Mouse (Mus musculus): ENCODE results near the gene Gm20388. TPM values are rescaled to one million over a fixed set of nuclear protein-coding genes. Genes with fewer than 3 reads are reported as not detected.

Gene Gm20388
- total RNA-seq, 2 experiments from 2014 or later: 12.7 TPM; not detected in 1

- peak; percentile 81 to 84 for DNase-seq
These were observed 135.8 kb downstream of the Gm20388 start for GRCm38 (mm10) chr8:120046258-120047020.

- DNase-seq: no peak
These were observed 139.3 kb downstream of the Gm20388 start for GRCm38 (mm10) chr8:120049949-120050348.

GRCm38 (mm10) chr8:120050376-120050775, 139.7 kb downstream of the Gm20388 start:
- no peak for DNase-seq

GRCm38 (mm10) chr8:120051006-120051405, 140.4 kb downstream of the Gm20388 start:
- no peak for DNase-seq

GRCm38 (mm10) chr8:120051908-120052307, 141.3 kb downstream of the Gm20388 start:
- no peak for DNase-seq

DNA sequence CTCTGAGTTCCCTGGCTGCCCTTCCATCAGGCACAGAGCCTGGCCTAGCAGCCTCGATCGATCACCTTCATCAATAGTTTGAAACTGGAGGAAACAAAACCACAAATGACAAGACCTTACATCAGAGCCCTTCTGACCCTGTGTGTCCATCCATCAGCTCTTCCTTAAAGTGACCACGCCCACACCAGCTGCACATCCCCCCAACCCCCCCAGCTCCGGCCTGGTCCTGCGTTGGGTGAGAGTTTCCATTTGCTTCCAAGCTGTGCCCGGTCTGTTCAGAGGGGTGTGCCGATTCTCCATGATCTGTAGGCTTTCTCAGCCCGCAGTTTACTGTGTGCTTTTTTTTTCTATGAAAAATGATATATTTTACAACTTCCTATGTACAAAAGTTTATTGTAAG, 141.7 kb downstream of the Gm20388 start:
- DNase-seq: no peak

DNA sequence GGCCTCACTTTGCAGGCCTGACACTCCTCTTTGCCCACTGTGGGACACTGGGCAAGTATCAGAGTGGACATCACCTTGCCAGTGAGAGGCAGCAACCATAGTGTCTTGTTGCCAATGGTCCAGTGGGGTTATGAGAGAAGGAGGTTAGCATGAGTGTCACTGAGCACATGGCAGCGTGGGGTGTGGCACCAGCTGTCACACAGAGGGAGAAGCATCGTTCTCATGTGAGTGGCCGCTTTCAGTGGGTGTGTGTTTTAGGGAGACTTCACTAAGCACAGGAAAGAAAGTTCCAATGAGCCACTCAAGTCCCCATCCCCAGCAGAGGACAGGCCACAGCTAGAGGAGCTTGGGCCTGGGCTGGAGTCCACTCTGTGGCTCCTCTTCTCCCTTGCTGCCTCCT, 144.2 kb downstream of the Gm20388 start:
- no peak for DNase-seq

DNA sequence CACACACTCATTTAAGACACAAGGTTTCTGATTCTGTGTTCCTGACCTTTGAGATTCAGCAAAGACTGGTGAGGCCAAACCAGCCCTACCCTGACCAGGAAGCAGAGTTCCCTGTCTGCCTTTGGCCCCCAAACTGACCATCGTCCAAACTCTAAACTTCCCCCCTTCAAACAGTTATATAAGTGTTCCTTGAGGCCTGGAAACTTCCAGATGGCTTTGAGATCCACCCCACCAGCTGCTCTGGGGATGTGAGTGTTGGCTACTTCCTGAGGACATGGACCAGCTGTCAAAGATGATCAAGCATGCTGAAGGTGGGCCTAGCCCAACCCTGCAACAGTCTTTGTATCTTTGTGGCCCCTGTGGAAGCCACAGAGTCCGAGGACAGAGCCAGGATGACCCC, 146.4 kb downstream of the Gm20388 start:
- DNase-seq: no peak

DNA sequence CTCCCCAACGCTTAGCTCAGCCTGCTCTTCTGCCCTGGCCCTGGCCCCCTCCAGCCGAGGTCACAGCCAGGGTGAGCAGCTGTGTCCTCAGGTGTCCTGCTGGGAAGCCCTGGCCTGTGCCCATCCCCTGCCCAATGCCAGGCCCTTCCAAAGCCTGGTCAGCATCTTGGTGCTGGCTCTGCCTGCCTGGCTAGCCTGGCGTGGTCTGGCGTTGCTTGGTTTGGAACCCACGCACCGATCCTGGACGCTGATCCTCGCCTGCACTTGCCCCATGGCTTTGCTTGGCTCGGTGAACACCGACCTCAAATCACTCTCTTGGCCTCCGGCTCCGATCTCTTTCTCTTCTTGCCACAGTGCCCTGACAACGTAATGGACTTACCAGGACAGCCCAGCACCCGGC, 152.1 kb downstream of the Gm20388 start:
- DNase-seq: no peak

- DNase-seq: no peak
These were observed 152.7 kb downstream of the Gm20388 start for GRCm38 (mm10) chr8:120063326-120063725.

DNA sequence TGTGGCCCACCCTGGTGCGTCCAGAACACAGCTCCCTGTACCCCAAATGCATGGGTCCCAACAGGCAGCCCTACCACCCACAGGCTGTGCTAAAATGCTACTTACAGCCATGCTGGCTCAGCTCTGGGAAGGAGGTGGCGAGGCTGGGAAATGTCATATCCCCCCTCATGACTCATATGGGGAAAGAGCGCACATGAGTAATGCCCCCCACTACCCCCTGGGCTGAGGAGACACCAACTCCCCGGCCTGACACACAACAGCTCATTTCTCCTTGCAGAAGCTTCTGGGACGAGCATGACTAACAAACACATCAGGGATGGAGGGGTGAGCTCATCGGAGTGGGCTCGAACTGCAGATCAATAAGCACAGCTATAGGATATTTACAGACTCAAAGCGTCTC, 155.0 kb downstream of the Gm20388 start:
- no peak for DNase-seq

DNA sequence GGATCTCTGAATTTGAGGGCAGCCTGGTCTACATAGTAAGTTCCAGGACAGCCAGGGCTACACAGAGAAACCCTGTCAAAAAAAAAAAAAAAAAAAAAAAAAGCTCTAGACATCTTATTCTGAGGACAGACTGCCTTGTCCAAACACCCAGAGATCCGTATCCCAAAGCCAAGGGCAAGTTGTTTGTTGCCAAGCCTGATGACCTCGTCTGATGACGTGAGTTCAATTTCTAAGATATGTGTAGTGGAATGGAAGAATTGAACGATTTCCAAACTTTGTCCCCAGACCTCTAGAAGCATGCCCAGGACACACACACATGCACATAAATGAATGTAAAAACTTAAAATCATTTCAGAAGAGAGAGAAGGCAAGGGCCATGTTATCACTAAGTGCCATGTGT, 155.6 kb downstream of the Gm20388 start:
- no peak for DNase-seq

DNA sequence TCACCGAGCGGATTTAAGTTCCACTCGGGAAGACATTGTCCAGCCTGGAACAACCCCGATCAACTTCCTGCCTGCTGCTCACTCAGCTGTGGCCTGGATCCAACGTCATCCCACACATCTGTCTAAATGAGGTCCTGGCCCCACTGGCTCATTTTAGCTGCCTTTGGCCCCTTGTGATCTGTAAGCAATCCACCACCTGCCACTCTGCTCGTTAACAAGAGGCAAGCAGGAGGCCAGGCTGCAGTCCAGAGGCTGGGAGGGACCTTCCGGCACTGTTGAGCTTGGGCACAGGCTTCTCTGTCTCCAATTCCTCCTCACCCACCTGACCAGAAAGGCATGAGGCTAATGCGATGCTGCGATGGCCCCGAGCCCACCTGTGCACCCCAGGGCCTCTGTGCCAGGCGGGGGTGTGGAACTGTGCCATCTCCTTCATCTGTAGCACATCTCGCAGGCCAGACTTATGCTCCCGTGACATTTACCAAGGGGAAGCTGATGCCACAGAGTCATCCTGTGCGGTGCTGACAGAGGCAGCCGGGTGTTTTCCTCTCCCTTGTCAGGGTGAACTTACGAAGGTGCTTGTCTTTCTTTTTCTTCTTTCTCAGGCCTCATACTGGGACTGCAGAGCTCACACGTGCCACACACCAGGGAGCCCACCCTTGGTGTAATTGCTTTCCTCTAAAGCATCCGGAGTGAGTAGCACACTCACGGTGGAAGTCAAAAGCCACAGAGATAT, 157.5 kb downstream of the Gm20388 start:
- DNase-seq: no peak

DNA sequence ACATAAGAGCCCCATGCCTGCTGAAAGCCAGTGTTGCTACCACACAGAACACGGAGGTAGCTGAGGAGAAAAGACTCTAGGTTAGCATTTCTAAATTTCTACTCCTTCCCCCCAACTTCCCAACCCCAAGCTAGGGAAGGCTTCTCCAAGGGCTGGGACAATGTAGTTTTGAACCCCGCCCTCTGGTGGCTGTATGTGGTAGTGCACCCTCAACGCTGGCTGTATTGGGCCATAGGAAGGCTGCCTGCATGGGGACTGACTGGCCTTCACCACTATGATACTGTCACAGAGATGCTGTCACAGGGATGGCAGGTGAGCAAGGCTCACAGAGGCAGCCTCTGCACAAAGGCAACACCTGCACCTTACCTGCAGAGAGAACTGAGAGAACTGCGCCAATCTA, 161.0 kb downstream of the Gm20388 start:
- DNase-seq: peak; percentile 77 to 78

- no peak for DNase-seq
These were observed 161.6 kb downstream of the Gm20388 start for GRCm38 (mm10) chr8:120072259-120072658.

DNA sequence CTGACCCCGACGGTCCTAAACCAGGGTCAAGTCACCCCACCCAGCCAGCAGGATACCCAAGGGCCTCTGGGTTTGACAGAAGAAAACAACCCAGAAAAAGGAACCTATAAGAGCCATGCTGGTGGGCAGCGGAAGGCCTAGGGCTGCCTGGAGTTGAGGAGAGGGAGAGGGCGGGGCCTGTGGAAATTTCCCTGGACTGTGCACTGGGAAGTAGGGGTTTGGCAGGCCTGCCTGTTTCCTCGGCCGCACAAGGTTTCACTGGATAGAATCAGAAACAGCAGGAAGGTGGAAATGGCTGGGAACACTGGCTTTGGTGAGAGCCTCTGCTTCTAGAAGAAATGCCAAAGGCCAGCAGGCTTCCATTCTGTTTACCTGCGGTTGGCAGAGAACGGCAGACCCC, 162.2 kb downstream of the Gm20388 start:
- DNase-seq: no peak

DNA sequence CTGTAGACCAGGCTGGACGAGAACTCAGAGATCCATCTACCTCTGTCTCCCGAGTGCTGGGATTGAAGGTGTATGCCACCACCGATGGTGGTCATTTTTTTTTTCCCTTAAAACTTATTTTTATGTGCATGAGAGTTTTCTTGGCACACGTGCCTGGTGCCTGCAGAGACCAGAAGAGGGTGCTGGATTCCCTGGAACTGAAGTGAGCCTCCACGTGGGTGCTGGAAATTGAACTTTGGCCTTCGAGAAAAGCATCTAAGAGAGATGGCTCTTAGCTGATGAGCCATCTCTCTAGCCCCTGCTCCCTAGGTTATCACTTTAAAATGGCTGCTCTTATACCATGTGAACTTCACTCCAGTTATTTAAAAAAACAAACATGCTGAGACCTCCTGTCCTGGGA, 163.9 kb downstream of the Gm20388 start:
- DNase-seq: no peak

GRCm38 (mm10) chr8:120075347-120075746, 164.7 kb downstream of the Gm20388 start:
- DNase-seq: no peak

DNA sequence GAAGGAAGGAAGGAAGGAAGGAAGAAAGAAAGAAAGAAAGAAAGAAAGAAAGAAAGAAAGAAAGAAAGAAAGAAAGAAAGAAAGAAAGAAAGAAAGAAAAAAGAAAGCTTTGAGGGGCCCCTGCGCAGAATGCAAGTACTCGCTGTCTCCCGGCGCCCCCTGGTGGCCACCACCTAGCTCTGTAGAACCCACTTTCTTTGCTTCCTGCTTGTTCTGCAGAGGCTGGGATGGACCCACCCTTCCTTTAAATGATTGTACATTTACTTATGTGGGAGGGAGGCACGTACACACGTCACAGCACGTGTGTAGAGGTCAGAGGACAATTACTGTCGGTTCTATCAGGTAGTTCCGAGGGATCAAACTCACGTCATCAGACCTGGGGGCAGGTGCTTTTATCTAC, 167.4 kb downstream of the Gm20388 start:
- DNase-seq: peak; percentile 57 to 66

- DNase-seq: no peak
These were observed 168.7 kb downstream of the Gm20388 start for GRCm38 (mm10) chr8:120079361-120079760.

GRCm38 (mm10) chr8:120083261-120083660, 172.6 kb downstream of the Gm20388 start:
- DNase-seq: peak; percentile 31 to 39

GRCm38 (mm10) chr8:120084783-120085182, 174.1 kb downstream of the Gm20388 start:
- no peak for DNase-seq

DNA sequence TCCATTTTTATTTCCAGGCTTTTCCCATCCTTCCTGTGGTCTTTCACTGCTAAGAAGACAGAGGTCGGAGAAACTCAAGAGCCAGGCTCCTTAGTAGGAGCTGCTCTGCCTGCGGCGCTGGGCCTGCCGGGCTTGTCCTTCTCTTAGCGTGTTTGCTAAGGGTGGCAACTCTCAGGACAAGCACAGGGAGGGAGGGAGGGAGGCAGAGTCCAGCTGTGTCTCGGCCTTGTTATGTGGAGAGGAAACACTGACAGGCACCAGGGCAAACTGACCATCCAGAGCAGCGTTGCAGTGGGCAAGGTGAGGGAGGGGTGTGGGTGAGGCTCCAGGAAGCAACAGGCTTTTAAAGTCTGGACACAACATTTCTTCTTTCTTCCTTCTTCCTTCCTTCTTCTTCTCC, 178.9 kb downstream of the Gm20388 start:
- DNase-seq: no peak

DNA sequence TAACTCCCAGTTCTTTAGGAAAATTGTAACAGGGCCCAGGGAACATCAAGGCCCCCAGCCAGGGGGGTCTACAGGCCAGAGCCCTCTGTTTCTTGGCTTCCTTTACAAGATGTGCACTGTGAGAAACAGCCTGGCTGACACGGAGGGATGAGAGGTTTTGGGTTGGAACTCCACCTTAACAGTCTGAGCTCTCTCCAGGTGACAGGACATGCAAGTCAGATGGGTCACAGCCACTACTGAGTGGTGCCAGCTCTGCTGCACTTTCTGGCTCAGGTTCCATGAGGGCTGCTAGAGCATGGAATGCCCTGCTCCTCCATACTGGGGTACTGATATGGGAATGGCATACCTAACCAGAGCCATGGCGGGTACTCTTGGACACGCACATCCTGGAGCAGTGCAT, 180.4 kb downstream of the Gm20388 start:
- no peak for DNase-seq
